15 mouse cellular contexts compared by ENCODE assay signal in the genomic region with DNA sequence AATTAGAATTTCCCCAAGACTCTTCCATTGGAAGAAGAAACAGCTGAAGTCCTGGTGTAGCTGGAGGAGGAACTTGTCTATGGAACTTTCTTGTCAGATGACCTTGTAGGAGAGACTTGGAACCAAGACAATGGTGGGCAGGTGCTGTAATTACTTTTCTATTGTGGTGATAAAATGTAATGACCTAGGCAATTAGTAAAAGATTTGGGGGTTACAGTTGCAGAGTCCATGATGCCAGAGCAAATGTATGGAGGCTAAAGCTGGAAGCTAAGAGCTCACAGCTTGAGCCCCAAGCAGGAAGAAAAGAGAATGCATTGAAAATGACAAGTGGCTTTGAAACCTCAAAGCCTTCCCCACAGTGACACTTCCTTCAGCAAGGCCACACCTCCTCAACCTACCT.
A peak's percentile ranks its signal among the peaks of the same experiment; 100 is the strongest.
DNase-seq lines count a peak whose midpoint lies in the region.
"Had no signal": no experiment of that assay in that cellular context is flagged by ENCODE, and none has a peak within 500 bp of the region (broad histone marks: within the 10 kb centered on the region; RNA-seq: fewer than 3 reads in every experiment).

No protein-coding gene starts in this region.

- peak; percentile 40 for DNase-seq in heart, adult 11 months
- no peak for DNase-seq in heart, adult 18-20 months
- DNase-seq in R1 (ENCODE audit: low read depth, low spot score): peak; percentile 72
- no peak for DNase-seq in layer of hippocampus, adult 8-10 months (ENCODE audit: low spot score in 2 of 2)
- no peak for DNase-seq in cerebellum, adult 8-10 months
- DNase-seq: adrenal gland, adult 8-10 months; adrenal gland, postnatal 14 days; adrenal gland, postnatal 36 days; B cell, adult 2 months; cerebellum, adult 11 months; cerebellum, adult 18-20 months; cerebellum, adult 9-10 months; cerebellum, postnatal 10 days; cerebellum, postnatal 25 days; forebrain, postnatal 0 days had no signal

Comparison
In these comparisons a context has a peak if more than half of its experiments do, and no peak if none do; other contexts are left out.
1. DNase-seq: peak in heart, adult 11 months (single experiment) and R1 (single experiment); none in heart, adult 18-20 months (0 of 2), layer of hippocampus, adult 8-10 months (0 of 2) and cerebellum, adult 8-10 months (single experiment).